Mouse (Mus musculus) intestine, embryonic 15.5 days (tissue): ENCODE data around the gene Spata17. TPM values are rescaled to one million over a fixed set of nuclear protein-coding genes. Genes with fewer than 3 reads are reported as not detected.
"Not testable (repeated sequence)": the region's sequence is repeated elsewhere in the genome, so short reads cannot be mapped to it uniquely, and the experiment has no call there.

Source experiments
- ATAC-seq: fragments of 200-750 bp; cut with Nextera tagmentation; 2 replicates; pipeline ENCODE4 v1.8.0; 2017; ENCODE audit warnings: moderate TSS enrichment, moderate library complexity
- H3K27ac ChIP-seq: fragments of 300-500 bp; sonication (generic); 2 replicates; pipeline ENCODE4 v1.5.1; 2015; ENCODE audit warnings: mild to moderate bottlenecking, inconsistent platforms
- H3K27me3 ChIP-seq: fragments of 300-500 bp; sonication (generic); replicated peaks from 2 replicates; pipeline ENCODE4 v1.6.1; 2015; ENCODE audit warnings: inconsistent platforms
- H3K36me3 ChIP-seq: fragments of 300-500 bp; sonication (generic); 2 replicates; pipeline ENCODE4 v1.6.1; 2015; ENCODE audit warnings: inconsistent platforms
- H3K4me1 ChIP-seq: fragments of 300-500 bp; sonication (generic); replicated peaks from 2 replicates; pipeline ENCODE4 v1.6.1; 2015; ENCODE audit warnings: inconsistent platforms
- H3K4me2 ChIP-seq: fragments of 300-500 bp; sonication (generic); replicated peaks from 2 replicates; pipeline ENCODE4 v1.6.1; 2015; ENCODE audit warnings: mild to moderate bottlenecking, inconsistent platforms
- H3K4me3 ChIP-seq: fragments of 300-500 bp; sonication (generic); replicated peaks from 2 replicates; pipeline ENCODE4 v1.5.1; 2015; ENCODE audit warnings: inconsistent platforms
- H3K9ac ChIP-seq: fragments of 300-500 bp; sonication (generic); 2 replicates; pipeline ENCODE4 v1.6.1; 2015; ENCODE audit warnings: inconsistent platforms
- H3K9me3 ChIP-seq: fragments of 300-500 bp; sonication (generic); 2 replicates; pipeline ENCODE4 v1.6.1; 2016; ENCODE audit warnings: inconsistent platforms
- WGBS: fragments of 180-500 bp; shearing (Covaris S2); methylation state at CpG from one replicate; pipeline ENCODE4 v1.1.7; 2015; 5-methylcytosine and 5-hydroxymethylcytosine counted together
- polyA plus RNA-seq: library from polyadenylated mRNA; unstranded; fragments of >200 nt; fragmentation: Nextera tagmentation; extraction: Ambion mirVana; gene quantifications from 2 replicates; pipeline ENCODE4 v1.2.1, GENCODE M21; 2015

Spata17 gene
- polyA plus RNA-seq, 1 experiment from 2014 or later = 0.85 TPM

GRCm38 (mm10) chr1:187163571-187163970 is 51.7 kb downstream of the Spata17 start:
- Histone ChIP-seq H3K36me3 (no peaks in the 10 kb centered on the region), H3K9me3 (no peaks in the 10 kb centered on the region), H3K4me2 (no peak overlapping the region), H3K4me1 (no peaks in the 10 kb centered on the region), H3K4me3 (no peak overlapping the region), H3K9ac (no peak overlapping the region), H3K27me3 (no peaks in the 10 kb centered on the region), H3K27ac (no peak overlapping the region)
- ATAC-seq = no peak

- Histone ChIP-seq H3K9ac (no peak overlapping the region), H3K9me3 (no peaks in the 10 kb centered on the region), H3K4me3 (no peak overlapping the region), H3K4me1 (no peaks in the 10 kb centered on the region), H3K27me3 (no peaks in the 10 kb centered on the region), H3K27ac (no peak overlapping the region), H3K4me2 (no peak overlapping the region), H3K36me3 (no peaks in the 10 kb centered on the region)
- no peak for ATAC-seq
These were observed 59.6 kb downstream of the Spata17 start for GRCm38 (mm10) chr1:187155658-187156057.

DNA sequence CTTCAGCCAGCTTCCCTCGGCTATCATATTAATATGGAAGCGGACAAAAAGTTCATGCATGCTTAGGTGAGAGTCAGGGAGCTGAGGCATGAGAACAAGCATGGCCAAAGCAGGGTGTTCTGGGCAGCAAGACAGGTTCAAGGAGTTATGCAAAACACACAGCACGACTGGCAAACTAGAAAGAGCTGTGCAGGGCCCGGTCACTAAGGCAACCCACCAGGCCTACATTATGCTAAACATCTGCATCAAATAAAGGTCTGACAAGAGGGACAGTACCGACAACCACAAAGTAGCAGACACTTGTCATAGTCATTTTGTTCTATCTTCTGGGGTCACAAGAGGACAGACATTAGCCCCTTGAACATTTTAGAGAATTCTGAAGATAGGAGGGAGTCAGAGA is 61.6 kb downstream of the Spata17 start:
- H3K27ac ChIP-seq = no peak overlapping the region
- ATAC-seq = no peak
- 68% methylated on average over 5 of the region's 5 CpGs for WGBS
- no peaks in the 10 kb centered on the region for H3K4me1 ChIP-seq
- H3K4me2 ChIP-seq = no peak overlapping the region
- no peak overlapping the region for H3K9ac ChIP-seq
- no peaks in the 10 kb centered on the region for H3K9me3 ChIP-seq
- no peaks in the 10 kb centered on the region for H3K36me3 ChIP-seq
- H3K27me3 ChIP-seq = no peaks in the 10 kb centered on the region
- H3K4me3 ChIP-seq = no peak overlapping the region

- H3K9ac ChIP-seq = no peak overlapping the region
- WGBS = 94% methylated on average over 2 of the region's 2 CpGs
These were observed 62.7 kb downstream of the Spata17 start for GRCm38 (mm10) chr1:187152571-187152970.

DNA sequence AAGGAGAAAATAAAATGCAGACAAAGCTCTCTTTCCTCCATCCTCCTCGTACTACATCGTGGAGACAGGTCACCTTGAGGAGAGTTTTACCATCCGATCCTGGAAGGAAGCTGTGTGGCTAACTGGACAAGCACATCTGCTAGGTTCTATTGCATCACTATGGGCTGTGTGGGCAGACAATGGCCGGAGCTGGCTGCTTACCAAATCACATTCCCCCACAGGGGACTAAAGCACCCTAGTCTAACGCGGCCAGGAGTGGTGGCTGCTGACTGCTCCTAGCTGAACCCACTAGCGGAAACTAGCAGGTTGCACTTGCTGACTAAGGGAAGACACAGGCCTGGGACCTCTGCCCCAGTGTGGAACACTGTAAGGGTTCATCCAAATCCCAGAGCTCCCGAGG is 72.3 kb downstream of the Spata17 start:
- ATAC-seq = no peak

More at GRCm38 (mm10) chr1:187152571-187152970, 62.7 kb downstream of the Spata17 start:
- H3K4me1 ChIP-seq = no peaks in the 10 kb centered on the region
- no peak overlapping the region for H3K27ac ChIP-seq
- ATAC-seq = no peak
- H3K4me2 ChIP-seq = no peak overlapping the region
- H3K9me3 ChIP-seq = no peaks in the 10 kb centered on the region
- H3K4me3 ChIP-seq = no peak overlapping the region
- no peaks in the 10 kb centered on the region for H3K36me3 ChIP-seq
- H3K27me3 ChIP-seq = no peaks in the 10 kb centered on the region

GRCm38 (mm10) chr1:187137426-187137825 is 77.8 kb downstream of the Spata17 start:
- H3K9ac ChIP-seq = no peak overlapping the region
- no peaks in the 10 kb centered on the region for H3K27me3 ChIP-seq
- no peaks in the 10 kb centered on the region for H3K36me3 ChIP-seq
- ATAC-seq = peak; percentile 28; the same call in 1 of the 2 replicates
- 34% methylated on average over 6 of the region's 6 CpGs for WGBS
- no peak overlapping the region for H3K4me2 ChIP-seq
- H3K27ac ChIP-seq = no peak overlapping the region
- H3K9me3 ChIP-seq = no peaks in the 10 kb centered on the region
- no peak overlapping the region for H3K4me3 ChIP-seq
- no peaks in the 10 kb centered on the region for H3K4me1 ChIP-seq

More for the DNA sequence above, 72.3 kb downstream of the Spata17 start:
- WGBS = 78% methylated on average over 8 of the region's 8 CpGs
- no peak overlapping the region for H3K27ac ChIP-seq
- no peaks in the 10 kb centered on the region for H3K9me3 ChIP-seq
- no peak overlapping the region for H3K4me2 ChIP-seq
- no peak overlapping the region for H3K4me3 ChIP-seq
- H3K9ac ChIP-seq = no peak overlapping the region
- no peaks in the 10 kb centered on the region for H3K4me1 ChIP-seq
- H3K36me3 ChIP-seq = no peaks in the 10 kb centered on the region
- H3K27me3 ChIP-seq = no peaks in the 10 kb centered on the region

DNA sequence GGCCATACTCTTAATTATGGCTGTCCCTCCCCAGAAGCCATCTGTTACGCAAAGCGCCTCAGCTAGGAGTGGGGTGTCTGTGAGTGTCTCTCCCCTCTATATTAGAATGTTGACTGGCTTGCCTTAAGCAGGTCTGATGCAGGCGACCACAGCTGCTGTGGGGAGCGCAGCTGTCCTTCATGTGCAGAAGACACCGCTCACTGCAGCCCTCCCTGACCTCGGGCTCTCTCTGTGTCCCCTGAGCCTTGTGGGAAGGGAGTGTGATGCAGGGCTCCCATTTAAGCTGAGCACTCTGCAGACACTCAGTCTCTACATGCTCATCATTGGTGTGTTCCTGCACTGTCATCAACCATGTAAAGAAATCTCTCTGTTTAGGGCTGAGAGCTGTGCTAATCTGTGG is 79.4 kb downstream of the Spata17 start:
- no peaks in the 10 kb centered on the region for H3K4me1 ChIP-seq
- no peaks in the 10 kb centered on the region for H3K36me3 ChIP-seq
- no peak overlapping the region for H3K27ac ChIP-seq
- 89% methylated on average over 6 of the region's 6 CpGs for WGBS
- no peak overlapping the region for H3K9ac ChIP-seq
- ATAC-seq = no peak
- no peak overlapping the region for H3K4me2 ChIP-seq
- H3K27me3 ChIP-seq = no peaks in the 10 kb centered on the region
- no peak overlapping the region for H3K4me3 ChIP-seq
- H3K9me3 ChIP-seq = no peaks in the 10 kb centered on the region

DNA sequence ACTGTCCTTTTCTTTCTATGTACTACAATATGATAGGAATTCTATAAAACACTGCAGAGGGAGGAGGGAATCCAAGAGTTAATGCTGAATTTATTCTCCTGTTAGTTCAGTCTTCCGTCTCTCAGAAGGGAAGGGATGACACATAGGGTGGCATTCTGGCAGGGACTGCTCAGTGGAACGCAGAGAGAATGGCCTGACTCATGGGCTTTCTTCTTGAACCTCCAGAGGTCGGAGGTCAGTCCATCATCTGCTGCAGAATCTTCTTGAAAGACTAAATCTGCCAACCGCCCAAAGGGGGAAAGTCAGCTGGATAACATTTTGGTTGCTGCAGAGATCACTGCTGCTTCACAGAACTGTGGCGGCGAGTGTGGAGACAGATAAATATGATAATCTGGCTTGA is 81.4 kb downstream of the Spata17 start:
- H3K27ac ChIP-seq = no peak overlapping the region
- H3K9ac ChIP-seq = no peak overlapping the region
- H3K4me1 ChIP-seq = no peaks in the 10 kb centered on the region
- 84% methylated on average over 6 of the region's 6 CpGs for WGBS
- H3K27me3 ChIP-seq = no peaks in the 10 kb centered on the region
- H3K4me3 ChIP-seq = no peak overlapping the region
- H3K36me3 ChIP-seq = no peaks in the 10 kb centered on the region
- H3K4me2 ChIP-seq = no peak overlapping the region
- H3K9me3 ChIP-seq = no peaks in the 10 kb centered on the region
- no peak for ATAC-seq

- no peak for ATAC-seq
- Histone ChIP-seq H3K4me2 (no peak overlapping the region), H3K27me3 (no peaks in the 10 kb centered on the region), H3K4me1 (no peaks in the 10 kb centered on the region), H3K9ac (no peak overlapping the region), H3K36me3 (no peaks in the 10 kb centered on the region), H3K27ac (no peak overlapping the region), H3K9me3 (no peaks in the 10 kb centered on the region), H3K4me3 (no peak overlapping the region)
- WGBS = 80% methylated on average over 4 of the region's 4 CpGs
These were observed 82.9 kb downstream of the Spata17 start for GRCm38 (mm10) chr1:187132348-187132747.

- not testable (repeated sequence) for H3K4me3 ChIP-seq, H3K4me2 ChIP-seq, H3K27ac ChIP-seq, H3K36me3 ChIP-seq, H3K4me1 ChIP-seq, H3K27me3 ChIP-seq, H3K9ac ChIP-seq, H3K9me3 ChIP-seq, ATAC-seq
- 78% methylated on average over 2 of the region's 2 CpGs for WGBS
These were observed 87.7 kb downstream of the Spata17 start for GRCm38 (mm10) chr1:187127548-187127947.

GRCm38 (mm10) chr1:187125733-187126132 is 89.5 kb downstream of the Spata17 start:
- Histone ChIP-seq H3K9ac (no peak overlapping the region), H3K4me3 (no peak overlapping the region), H3K9me3 (no peaks in the 10 kb centered on the region), H3K27ac (no peak overlapping the region), H3K27me3 (no peaks in the 10 kb centered on the region), H3K4me1 (no peaks in the 10 kb centered on the region), H3K36me3 (no peaks in the 10 kb centered on the region), H3K4me2 (no peak overlapping the region)
- no peak for ATAC-seq
- 86% methylated on average over 11 of the region's 11 CpGs for WGBS

DNA sequence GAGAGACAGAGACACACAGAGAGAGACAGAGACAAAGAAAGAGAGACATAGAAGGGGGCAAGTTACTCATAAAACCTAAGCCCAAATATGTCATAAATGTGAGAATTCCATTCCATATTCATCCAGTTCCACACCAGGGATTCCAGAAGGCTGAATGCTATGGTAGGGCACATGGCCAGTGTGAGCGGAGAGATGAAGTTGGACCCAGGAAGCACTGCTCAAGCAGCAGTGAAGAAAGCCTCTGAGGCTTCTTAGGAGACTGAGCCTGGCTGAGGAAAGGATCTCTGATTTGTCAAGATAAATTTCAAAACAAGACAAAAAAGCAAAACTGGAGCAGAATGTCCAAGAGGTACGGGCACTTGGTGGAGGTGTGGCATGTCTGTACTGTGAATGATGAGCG is 90.3 kb downstream of the Spata17 start:
- no peaks in the 10 kb centered on the region for H3K9me3 ChIP-seq
- H3K4me2 ChIP-seq = no peak overlapping the region
- H3K4me3 ChIP-seq = no peak overlapping the region
- no peaks in the 10 kb centered on the region for H3K27me3 ChIP-seq
- H3K9ac ChIP-seq = no peak overlapping the region
- no peaks in the 10 kb centered on the region for H3K4me1 ChIP-seq
- no peaks in the 10 kb centered on the region for H3K36me3 ChIP-seq
- no peak overlapping the region for H3K27ac ChIP-seq
- no peak for ATAC-seq
- 68% methylated on average over 3 of the region's 3 CpGs for WGBS

GRCm38 (mm10) chr1:187119300-187119699 is 96.0 kb downstream of the Spata17 start:
- Histone ChIP-seq H3K9me3 (no peaks in the 10 kb centered on the region), H3K27me3 (no peaks in the 10 kb centered on the region), H3K4me3 (no peak overlapping the region), H3K27ac (no peak overlapping the region), H3K9ac (no peak overlapping the region), H3K4me1 (no peaks in the 10 kb centered on the region), H3K36me3 (no peaks in the 10 kb centered on the region), H3K4me2 (no peak overlapping the region)
- WGBS = 88% methylated on average over 6 of the region's 6 CpGs
- no peak for ATAC-seq

- Histone ChIP-seq H3K4me1 (no peaks in the 10 kb centered on the region), H3K27me3 (no peaks in the 10 kb centered on the region), H3K36me3 (no peaks in the 10 kb centered on the region), H3K4me2 (no peak overlapping the region), H3K4me3 (no peak overlapping the region), H3K27ac (no peak overlapping the region), H3K9ac (no peak overlapping the region), H3K9me3 (no peaks in the 10 kb centered on the region)
- 73% methylated on average over 6 of the region's 6 CpGs for WGBS
- no peak for ATAC-seq
These were observed 97.2 kb downstream of the Spata17 start for GRCm38 (mm10) chr1:187118108-187118507.
